Mouse (Mus musculus): ENCODE data around the gene Dysf.
"Not testable (repeated sequence)": the region's sequence is repeated elsewhere in the genome, so short reads cannot be mapped to it uniquely, and the experiment has no call there.

Gene Dysf

GRCm38 (mm10) chr6:84008363-84009171 is at the start of gene Dysf:
Gene Dysf (plus strand): TSS chr6:84008590.
- no peak for DNase-seq (ENCODE audit: low read depth, low spot score)

DNA sequence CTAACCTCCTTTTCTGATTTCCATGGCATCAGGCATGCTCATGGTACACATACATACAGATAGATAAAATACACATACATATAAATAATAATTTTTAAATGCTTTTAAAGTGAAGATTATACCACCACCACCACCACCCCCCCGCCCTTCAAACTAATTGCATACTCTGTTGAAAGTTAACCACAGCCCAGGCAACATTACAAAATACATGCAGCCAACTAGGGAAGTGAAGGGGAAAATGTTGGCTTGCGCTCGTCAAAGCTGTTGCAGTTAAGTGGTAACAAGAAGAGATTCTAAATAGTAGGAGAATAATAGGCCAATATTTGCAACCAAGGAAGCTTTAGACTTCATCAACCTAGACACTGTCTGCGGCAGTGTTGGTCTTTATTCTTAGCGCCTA is 20.7 kb upstream of the Dysf start:
- DNase-seq (ENCODE audit: low read depth, low spot score): no peak

GRCm38 (mm10) chr6:84002716-84003115 is 5.7 kb upstream of the Dysf start:
- no peak for DNase-seq (ENCODE audit: low read depth, low spot score)

- no peak for DNase-seq (ENCODE audit: low read depth, low spot score)
These were observed 4.1 kb upstream of the Dysf start for GRCm38 (mm10) chr6:84004295-84004694.

DNA sequence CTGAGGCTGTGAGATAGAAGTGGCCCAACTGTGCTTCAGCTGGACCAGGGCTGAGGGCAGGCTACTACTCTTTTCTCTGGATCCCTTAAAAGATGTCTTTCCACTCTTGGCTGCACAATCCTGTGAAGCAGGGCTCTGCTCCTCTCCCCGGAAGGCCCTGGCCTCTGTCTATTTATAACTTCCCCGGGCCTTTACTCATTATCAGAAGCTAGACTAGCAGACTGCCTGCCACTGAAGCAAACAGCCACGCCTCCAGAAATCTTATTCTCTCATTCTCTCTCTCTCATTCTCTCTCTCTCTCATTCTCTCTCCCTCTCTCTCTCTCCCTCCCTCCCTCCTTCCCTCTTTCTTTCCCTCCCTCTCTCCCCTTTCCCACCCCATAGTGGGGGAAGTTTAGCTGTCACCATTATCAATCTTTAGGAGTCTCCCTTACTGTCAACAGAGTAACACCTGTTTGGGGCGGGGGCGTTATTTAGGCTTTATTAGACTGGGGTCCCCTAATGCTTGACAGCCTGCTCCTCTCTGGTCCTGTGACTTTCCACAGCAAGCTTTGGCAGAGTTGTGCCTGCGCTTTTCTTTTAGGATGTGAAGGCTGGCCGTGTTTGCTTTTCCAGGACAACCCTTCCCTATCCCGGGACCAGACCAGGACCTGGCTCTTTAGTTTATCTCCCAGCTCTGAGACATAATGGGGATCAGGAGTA is 932 bp downstream of the Dysf start:
- DNase-seq (ENCODE audit: low read depth, low spot score): no peak

DNA sequence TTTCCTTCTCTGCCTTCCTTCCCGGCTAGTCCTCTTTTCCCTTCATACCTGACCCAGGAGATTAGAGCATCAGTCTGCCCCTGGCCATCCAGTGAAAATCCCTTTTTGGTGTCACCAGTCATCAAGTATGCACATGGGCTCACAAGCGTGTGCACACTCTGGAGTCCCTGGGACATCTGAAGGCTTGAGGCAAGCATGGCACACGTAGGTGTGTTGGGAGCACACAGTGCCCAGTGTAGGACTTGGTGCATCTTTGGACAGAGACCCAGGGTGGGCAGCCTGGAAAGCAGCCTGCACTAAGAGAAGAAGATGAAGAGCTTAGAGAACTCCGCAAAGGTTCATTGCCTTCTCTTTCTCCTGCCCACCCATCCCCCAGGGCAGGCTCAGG is 1.5 kb downstream of the Dysf start:
- no peak for DNase-seq (ENCODE audit: low read depth, low spot score)

DNA sequence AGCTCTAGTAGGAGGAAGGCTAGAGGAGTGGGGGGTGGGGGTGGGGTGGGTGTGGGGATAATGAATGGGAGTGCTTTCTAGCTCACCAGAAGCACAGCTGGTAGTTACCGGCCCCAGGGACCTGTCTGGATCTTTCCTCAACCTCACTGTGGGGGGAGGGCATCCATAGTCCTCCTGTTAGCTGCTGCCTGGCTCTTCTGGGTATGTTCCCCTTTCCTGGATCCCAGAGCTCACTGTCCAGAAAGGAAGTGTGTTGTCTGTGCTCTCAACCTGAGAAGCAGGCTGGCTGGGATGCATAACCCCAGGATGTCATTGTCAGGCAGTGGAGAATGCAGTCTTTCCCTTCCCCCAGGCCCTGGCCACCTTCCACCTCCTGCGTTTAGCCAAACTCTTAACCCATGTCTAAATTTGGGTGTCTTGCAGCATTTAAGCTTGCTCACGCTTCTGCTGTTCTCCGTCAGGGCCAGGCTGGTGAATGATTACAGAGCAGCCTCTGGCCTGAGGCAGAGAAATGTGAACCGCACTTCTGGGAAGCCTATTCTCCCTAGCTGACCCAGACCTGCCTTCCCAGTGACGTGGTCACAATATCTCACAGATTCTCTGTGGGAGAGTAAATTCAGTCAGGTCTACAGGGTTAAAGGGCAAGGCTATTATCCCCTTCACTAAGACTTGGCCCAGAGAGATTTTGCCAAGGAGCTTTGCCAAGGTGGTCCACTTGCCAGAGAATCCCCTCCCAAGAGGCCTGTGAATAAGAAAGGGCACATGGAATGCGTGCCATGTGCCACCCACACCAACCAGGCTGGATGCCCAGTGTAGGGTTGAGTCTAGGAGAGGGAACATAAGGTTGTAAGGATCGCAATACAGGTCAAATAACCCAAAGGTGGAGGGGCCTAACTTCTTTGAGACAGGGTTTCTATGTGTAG is 2.2 kb downstream of the Dysf start:
- no peak for DNase-seq (ENCODE audit: low read depth, low spot score)

GRCm38 (mm10) chr6:84014961-84015683 is 6.7 kb downstream of the Dysf start:
- DNase-seq (ENCODE audit: low read depth, low spot score): not testable (repeated sequence)

DNA sequence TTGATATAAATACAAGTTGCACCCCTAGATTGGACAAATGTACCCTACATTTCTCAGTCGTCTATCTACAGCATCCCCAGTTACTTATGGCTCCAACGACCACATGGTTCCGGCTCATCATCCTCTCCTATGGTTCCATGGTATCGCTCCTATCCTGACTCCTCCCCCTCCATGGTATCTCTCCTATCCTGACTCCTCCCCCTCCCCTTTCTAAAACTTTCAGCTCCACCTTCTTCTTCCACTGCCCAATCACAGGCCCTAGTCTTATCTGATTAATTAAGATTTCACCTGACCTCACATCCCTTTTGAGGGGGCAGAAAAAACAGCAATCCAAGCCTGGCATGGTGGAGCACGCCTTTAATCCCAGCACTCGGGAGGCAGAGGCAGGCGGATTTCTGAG is 8.5 kb downstream of the Dysf start:
- no peak for DNase-seq (ENCODE audit: low read depth, low spot score)

GRCm38 (mm10) chr6:84017392-84017791 is 9.0 kb downstream of the Dysf start:
- no peak for DNase-seq (ENCODE audit: low read depth, low spot score)

DNA sequence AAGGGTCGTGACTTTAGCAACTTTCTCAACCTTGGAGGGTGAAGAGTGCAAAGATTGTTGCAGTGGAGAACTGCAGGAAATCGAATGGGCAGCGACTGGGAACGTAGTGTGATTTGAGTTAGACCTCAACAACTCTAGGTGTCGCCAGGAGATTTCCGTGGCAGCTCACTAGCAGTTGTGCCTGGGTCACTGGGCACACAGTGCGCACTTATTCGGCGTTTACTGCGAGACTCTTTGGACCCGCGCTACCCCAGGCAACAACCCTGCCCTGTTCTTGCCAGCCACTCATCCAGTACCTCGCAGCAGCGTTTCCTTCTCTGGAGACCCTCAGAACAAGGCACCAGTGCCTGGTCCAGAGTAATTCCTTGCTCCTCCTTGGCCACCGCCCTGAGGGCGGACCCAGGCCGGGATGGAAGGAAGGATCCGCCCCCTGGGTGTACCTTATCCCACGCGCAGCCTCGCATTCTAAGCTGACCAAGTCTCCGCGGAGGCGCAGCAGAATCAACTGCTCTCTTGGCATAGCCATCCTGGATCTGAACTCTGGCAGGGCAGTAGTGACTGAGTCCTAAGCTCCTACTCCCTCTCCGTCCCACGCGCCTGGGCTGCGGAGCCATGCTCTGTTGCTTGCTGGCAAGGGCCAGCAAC is 10.6 kb downstream of the Dysf start:
- DNase-seq (ENCODE audit: low read depth, low spot score): no peak

GRCm38 (mm10) chr6:84020002-84020401 is 11.6 kb downstream of the Dysf start:
- DNase-seq (ENCODE audit: low read depth, low spot score): no peak

GRCm38 (mm10) chr6:84021990-84022389 is 13.6 kb downstream of the Dysf start:
- DNase-seq (ENCODE audit: low read depth, low spot score): no peak

DNA sequence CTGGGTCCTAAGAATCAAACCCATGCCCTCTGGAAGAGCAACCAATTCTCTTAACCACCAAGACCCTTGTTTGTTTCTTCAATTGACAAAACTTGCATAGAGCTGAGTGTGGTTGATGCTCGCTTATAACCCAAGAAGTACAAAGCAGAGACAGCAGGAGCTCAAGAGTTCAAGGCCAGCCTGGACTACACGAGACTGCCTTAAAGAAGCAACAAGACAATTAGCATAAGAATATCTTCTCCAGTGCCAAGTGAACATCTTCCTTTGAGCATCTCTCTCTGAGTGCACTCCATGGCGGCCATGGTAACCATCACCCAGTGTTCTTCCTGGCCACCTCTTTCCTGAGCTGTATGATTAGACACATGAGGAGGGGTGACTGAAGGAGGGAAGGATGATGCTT is 17.2 kb downstream of the Dysf start:
- no peak for DNase-seq (ENCODE audit: low read depth, low spot score)

DNA sequence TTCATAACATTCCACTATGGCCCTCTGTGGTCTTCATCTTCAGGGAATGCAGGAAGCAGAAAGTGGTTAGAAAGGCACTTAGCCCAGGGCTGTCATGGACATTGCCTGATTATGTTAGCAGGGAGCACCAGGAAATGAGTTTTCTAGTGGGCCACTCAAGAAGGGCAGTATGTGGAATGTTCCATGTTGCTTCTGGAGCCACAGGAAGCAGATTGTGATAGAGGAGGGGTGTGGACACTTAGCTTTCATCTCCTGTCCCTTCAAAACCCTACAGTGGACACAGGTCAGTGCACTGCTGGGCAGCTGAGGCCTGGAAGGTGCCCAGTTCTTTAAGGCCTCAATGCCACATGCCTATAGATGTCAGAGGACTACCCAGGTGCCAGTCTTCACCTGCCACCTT is 20.4 kb downstream of the Dysf start:
- no peak for DNase-seq (ENCODE audit: low read depth, low spot score)

DNA sequence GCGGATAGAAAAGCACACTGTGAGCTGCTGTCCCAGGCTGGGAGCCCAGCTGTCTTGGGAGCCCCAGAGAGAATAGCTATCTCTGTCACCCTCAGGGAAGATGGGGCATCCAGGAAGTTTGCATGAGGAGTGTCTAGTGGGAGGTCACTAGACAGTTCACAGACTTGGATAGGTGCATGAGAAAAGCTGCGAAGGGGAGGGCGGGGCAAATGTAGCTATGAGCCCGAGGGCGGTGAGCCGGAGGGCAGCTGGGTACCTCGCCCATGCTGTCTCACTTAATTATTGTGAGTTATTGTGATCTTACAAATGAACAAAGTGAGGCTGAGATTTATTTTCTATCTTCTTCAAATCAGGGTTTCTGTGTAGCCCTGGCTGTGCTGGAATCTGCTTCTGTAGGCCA is 21.4 kb downstream of the Dysf start:
- DNase-seq (ENCODE audit: low read depth, low spot score): no peak

DNA sequence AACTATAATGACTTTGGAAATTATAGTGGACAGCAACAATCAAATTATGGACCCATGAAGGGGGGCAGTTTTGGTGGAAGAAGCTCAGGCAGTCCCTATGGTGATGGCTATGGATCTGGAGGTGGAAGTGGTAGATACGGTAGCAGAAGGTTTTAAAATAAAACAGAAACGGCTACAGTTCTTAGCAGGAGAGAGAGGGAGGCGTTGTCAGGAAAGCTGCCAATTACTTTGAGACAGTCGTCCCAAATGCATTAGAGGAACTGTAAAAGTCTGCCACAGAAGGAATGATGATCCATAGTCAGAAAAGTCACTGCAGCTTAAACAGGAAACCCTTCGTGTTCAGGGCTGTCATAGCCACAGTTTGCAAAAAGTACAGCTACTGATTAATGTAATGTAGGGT is 24.1 kb downstream of the Dysf start:
- not testable (repeated sequence) for DNase-seq (ENCODE audit: low read depth, low spot score)

DNA sequence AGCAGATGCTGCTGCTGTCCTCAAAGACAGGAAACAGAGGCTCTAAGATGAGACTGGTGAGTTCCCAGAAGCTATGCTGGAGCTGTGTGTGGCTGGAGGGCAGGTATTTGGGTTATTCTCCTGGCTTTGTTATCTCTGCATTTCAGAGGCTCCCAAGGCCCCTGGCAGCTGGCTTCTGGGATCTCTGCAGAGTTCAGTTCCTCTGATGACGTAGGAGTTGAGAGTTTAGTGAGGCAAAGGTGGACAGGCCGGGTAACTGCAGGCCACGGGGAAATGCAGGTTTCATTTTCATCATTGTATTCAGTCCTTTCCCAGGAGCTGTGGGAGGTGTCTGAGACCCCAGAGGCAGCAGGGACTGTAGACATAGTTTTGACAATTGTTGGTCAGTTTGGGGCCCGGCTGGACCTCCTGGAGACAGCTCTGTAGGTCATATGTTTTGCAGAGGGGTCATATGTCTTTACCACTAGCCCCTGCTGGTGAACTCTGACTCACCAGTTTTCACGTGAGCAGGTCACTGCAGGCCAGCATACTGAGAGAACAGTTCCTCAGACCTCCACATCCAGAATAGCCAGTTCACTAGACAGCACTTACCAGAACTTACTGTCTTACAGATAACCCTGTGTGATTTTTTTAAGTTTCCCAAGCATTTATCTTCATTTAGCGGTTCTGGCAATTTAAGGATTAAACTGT is 35.0 kb downstream of the Dysf start:
- DNase-seq (ENCODE audit: low read depth, low spot score): no peak

DNA sequence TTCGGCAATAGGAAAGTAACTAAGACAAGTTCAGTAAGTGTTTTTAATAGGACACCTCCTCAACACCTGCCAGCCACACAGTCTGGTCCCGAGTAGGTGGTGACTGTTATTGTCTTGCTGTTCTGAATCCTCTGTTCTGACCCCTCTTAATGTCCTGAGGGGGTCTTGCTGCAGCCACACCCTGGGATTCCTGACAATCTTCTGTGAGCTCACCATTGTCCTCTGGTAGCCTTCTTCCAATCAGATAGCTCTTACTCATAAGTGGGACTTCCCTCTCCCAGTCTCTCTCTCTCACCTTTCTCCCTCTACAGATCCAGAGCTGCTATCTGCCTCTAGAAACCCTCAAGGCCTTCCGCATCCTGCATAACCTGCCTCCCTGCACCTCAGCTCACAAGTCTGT is 36.3 kb downstream of the Dysf start:
- no peak for DNase-seq (ENCODE audit: low read depth, low spot score)

DNA sequence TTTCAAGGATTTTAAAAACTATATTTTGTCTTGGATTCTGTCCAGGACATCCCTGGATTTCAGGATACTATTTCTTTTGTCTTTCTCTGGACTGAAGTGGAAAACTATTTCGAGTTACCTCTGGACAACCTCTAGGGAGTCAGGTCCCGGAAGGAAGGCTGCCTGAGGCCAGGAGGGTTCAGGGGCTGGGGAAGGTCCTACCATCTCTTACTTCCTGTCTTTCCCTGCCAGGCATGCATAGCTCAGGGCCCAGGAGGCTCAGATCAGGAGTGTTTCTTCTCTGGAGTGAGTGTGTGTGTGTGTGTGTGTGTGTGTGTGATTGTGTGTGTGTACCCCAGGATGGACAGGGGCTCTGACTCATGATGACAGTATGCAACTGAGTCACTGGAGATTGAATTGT is 40.5 kb downstream of the Dysf start:
- DNase-seq (ENCODE audit: low read depth, low spot score): no peak

Measured in embryo, embryonic 11.5 days (tissue).